Mouse (Mus musculus): Measurements from ENCODE around the gene Med29.

The Med29 gene

GRCm38 (mm10) chr7:28401030-28401429 lies 8.5 kb upstream of the Med29 start:
- in situ Hi-C loops (cut with MboI; ENCODE audit: unreplicated experiment in 2 of 2) = no loop called here

GRCm38 (mm10) chr7:28398696-28399340 lies 6.3 kb upstream of the Med29 start:
- in situ Hi-C loops (cut with MboI; ENCODE audit: unreplicated experiment in 2 of 2) = loop anchor here in 1 of 2 experiments (25.0 kb wide), 1 partner anchor 937 kb away; the partner anchor contains the start of gene Sertad3

- in situ Hi-C loops (cut with MboI; ENCODE audit: unreplicated experiment in 2 of 2) = loop anchor here in 1 of 2 experiments (25.0 kb wide), 1 partner anchor 936 kb away; the partner anchor contains the start of gene Sertad3
Measured at GRCm38 (mm10) chr7:28398000-28398399, 5.5 kb upstream of the Med29 start.

- in situ Hi-C loops (cut with MboI; ENCODE audit: unreplicated experiment in 2 of 2) = loop anchor here in 1 of 2 experiments (25.0 kb wide), 1 partner anchor 933 kb away; the partner anchor contains the start of gene Sertad3
Measured at GRCm38 (mm10) chr7:28395425-28395824, 2.9 kb upstream of the Med29 start.

- in situ Hi-C loops (cut with MboI; ENCODE audit: unreplicated experiment in 2 of 2) = loop anchor here in 1 of 2 experiments (25.0 kb wide), 1 partner anchor 931 kb away; the partner anchor contains the start of gene Sertad3
Measured at GRCm38 (mm10) chr7:28393272-28393951, 904 bp upstream of the Med29 start.

- in situ Hi-C loops (cut with MboI; ENCODE audit: unreplicated experiment in 2 of 2) = loop anchor here in 1 of 2 experiments (25.0 kb wide), 1 partner anchor 928 kb away; the partner anchor contains the start of gene Sertad3
Measured at GRCm38 (mm10) chr7:28390331-28390730, 2.2 kb downstream of the Med29 start.

- in situ Hi-C loops (cut with MboI; ENCODE audit: unreplicated experiment in 2 of 2) = loop anchor here in 1 of 2 experiments (25.0 kb wide), 1 partner anchor 925 kb away; the partner anchor contains the start of gene Sertad3
Measured at GRCm38 (mm10) chr7:28387384-28387783, 5.1 kb downstream of the Med29 start.

GRCm38 (mm10) chr7:28386877-28387276 lies 5.6 kb downstream of the Med29 start:
- in situ Hi-C loops (cut with MboI; ENCODE audit: unreplicated experiment in 2 of 2) = loop anchor here in 1 of 2 experiments (25.0 kb wide), 1 partner anchor 925 kb away; the partner anchor contains the start of gene Sertad3

- in situ Hi-C loops (cut with MboI; ENCODE audit: unreplicated experiment in 2 of 2) = loop anchor here in 1 of 2 experiments (25.0 kb wide), 1 partner anchor 924 kb away; the partner anchor contains the start of gene Sertad3
Measured at GRCm38 (mm10) chr7:28386462-28386861, 6.0 kb downstream of the Med29 start.

- in situ Hi-C loops (cut with MboI; ENCODE audit: unreplicated experiment in 2 of 2) = loop anchor here in 1 of 2 experiments (25.0 kb wide), 1 partner anchor 924 kb away; the partner anchor contains the start of gene Sertad3
Measured at GRCm38 (mm10) chr7:28386007-28386406, 6.5 kb downstream of the Med29 start.

GRCm38 (mm10) chr7:28385196-28385595 lies 7.3 kb downstream of the Med29 start:
- in situ Hi-C loops (cut with MboI; ENCODE audit: unreplicated experiment in 2 of 2) = loop anchor here in 1 of 2 experiments (25.0 kb wide), 1 partner anchor 923 kb away; the partner anchor contains the start of gene Sertad3

- in situ Hi-C loops (cut with MboI; ENCODE audit: unreplicated experiment in 2 of 2) = loop anchor here in 1 of 2 experiments (25.0 kb wide), 1 partner anchor 922 kb away; the partner anchor contains the start of gene Sertad3
Measured at GRCm38 (mm10) chr7:28384162-28384561, 8.3 kb downstream of the Med29 start.

GRCm38 (mm10) chr7:28383606-28384005 lies 8.9 kb downstream of the Med29 start:
- in situ Hi-C loops (cut with MboI; ENCODE audit: unreplicated experiment in 2 of 2) = loop anchor here in 1 of 2 experiments (25.0 kb wide), 1 partner anchor 921 kb away; the partner anchor contains the start of gene Sertad3

GRCm38 (mm10) chr7:28382981-28383396 lies 9.5 kb downstream of the Med29 start:
- in situ Hi-C loops (cut with MboI; ENCODE audit: unreplicated experiment in 2 of 2) = loop anchor here in 1 of 2 experiments (25.0 kb wide), 1 partner anchor 921 kb away; the partner anchor contains the start of gene Sertad3

- in situ Hi-C loops (cut with MboI; ENCODE audit: unreplicated experiment in 2 of 2) = loop anchor here in 1 of 2 experiments (25.0 kb wide), 1 partner anchor 920 kb away; the partner anchor contains the start of gene Sertad3
Measured at GRCm38 (mm10) chr7:28382347-28382951, 10.1 kb downstream of the Med29 start.

- in situ Hi-C loops (cut with MboI; ENCODE audit: unreplicated experiment in 2 of 2) = loop anchor here in 1 of 2 experiments (25.0 kb wide), 1 partner anchor 920 kb away; the partner anchor contains the start of gene Sertad3
Measured at GRCm38 (mm10) chr7:28381938-28382337, 10.6 kb downstream of the Med29 start.

GRCm38 (mm10) chr7:28381017-28381790 lies 11.3 kb downstream of the Med29 start:
- in situ Hi-C loops (cut with MboI; ENCODE audit: unreplicated experiment in 2 of 2) = loop anchor here in 1 of 2 experiments (25.0 kb wide), 1 partner anchor 919 kb away; the partner anchor contains the start of gene Sertad3

- in situ Hi-C loops (cut with MboI; ENCODE audit: unreplicated experiment in 2 of 2) = loop anchor here in 1 of 2 experiments (25.0 kb wide), 1 partner anchor 918 kb away; the partner anchor contains the start of gene Sertad3
Measured at GRCm38 (mm10) chr7:28380237-28381016, 12.1 kb downstream of the Med29 start, which contains the start of gene Zfp36. Zfp36 (minus strand) TSS chr7:28380253.

Data from v-Abl transformed pro-B cells (cell line).